Mouse (Mus musculus): Measurements from ENCODE around the gene Cby3.
"Not testable (repeated sequence)": the region's sequence is repeated elsewhere in the genome, so short reads cannot be mapped to it uniquely, and the experiment has no call there.

Cby3 gene

DNA sequence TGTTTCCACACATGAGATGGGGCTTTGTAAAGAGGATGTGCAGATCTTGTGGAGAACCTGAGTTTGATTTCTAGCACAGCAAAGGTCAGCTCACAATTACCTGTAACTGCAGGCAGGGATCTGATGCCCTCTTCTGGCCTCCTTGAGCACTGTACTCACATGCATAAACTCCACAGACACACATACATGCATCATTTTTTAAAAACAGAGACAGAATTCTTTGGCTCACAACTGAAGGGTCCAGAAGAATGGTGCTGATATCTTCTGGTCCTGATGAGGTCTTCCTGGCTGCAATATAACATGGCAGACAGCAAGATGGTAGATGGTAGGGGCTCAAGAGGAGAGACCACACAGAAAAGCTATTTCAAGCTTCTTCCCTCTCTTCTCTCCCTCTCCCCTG, at the start of gene Cby3:
Gene Cby3 (plus strand): TSS at position 301 of the 400 bp plus-strand sequence.
- DNase-seq (ENCODE audit: low spot score): no peak

DNA sequence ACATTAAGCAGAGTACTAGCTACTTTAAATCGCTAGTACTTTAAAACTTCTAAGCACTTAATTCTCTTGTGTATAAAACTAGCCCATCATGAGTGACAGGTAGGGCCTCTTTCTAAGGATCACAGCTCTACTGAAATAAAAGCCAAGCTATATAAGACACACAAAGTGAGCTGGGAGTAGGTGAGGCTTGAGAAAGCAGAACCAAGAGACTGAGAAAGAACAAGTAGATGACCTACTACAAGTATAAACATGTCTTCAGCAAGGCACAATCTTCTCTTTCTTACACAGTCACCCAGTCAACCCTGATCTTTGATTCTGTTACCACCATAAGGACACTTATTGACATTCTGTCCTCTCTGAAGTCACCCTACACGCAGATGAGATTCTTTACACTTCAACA, 41.5 kb upstream of the Cby3 start:
- no peak for DNase-seq (ENCODE audit: low spot score)

DNA sequence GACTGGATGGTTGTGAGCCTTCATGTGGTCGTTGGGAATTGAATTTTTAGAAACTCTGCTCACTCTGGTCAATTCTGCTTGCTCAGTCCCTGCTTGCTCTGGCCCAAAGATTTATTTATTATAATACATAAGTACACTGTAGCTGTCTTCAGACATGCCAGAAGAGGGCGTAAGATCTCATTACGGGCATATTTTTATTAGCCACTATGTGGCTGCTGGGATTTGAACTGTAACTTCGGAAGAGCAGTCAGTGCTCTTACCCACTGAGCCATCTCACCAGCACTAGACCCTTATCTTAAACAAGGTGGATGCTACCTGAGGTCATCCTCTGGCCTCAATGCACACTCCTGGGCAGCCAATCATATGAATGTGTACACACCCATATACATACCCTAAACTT, 34.9 kb upstream of the Cby3 start:
- not testable (repeated sequence) for DNase-seq (ENCODE audit: low spot score)

DNA sequence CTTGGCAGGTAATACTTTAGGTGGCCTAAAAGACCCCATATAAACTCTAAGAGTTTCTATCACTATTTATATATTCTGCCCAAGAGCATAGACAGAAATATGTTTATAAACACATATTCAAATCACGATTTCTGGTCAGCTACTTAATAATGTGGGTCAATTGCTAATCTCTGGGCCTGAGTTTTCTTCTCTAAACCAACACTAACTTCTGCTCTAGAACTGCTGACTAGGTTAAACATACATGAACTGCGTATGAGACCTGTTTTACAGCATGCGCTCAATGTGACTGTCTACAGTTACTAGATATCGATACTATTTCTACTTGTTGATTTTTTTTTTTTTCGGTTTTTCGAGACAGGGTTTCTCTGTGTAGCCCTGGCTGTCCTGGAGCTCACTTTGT, 33.0 kb upstream of the Cby3 start:
- DNase-seq (ENCODE audit: low spot score): no peak

DNA sequence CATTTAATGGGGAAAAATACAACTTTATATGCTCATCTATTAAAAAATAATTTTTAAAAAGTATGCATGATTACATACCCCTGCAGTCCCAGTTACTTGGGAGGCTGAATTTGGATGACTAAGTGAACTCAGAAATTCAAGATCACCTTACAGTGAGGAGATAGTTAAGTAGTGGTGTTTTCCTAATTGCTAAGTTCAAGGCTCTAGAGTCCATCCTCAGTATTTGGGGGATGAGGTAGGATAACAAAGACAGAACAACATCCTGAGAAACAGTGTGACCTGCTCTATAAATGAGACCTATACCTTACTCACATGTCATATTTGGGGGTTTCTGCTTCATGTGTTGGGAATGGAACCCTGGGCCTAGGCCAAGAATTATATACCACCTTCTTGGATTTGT, 31.9 kb upstream of the Cby3 start:
- DNase-seq (ENCODE audit: low spot score): no peak

DNA sequence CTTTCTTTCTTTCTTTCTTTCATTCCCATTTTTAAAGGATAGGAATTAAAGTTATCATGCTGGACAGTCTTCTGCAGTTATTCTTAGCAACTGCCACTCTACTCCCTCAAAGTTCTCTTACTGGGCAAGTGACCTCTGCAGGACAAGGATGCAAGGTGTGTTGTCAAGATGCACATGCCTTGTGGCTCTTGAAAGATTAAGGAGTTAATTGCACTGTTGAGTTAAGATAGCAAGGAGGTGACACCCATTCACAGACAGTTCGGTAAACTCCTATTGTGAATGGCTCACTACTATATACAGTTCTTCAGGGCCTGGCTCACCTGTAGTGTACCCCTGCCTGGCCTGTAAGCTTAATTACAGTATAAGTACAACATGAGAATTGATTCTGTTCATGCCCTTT, 30.4 kb upstream of the Cby3 start:
- no peak for DNase-seq (ENCODE audit: low spot score)

DNA sequence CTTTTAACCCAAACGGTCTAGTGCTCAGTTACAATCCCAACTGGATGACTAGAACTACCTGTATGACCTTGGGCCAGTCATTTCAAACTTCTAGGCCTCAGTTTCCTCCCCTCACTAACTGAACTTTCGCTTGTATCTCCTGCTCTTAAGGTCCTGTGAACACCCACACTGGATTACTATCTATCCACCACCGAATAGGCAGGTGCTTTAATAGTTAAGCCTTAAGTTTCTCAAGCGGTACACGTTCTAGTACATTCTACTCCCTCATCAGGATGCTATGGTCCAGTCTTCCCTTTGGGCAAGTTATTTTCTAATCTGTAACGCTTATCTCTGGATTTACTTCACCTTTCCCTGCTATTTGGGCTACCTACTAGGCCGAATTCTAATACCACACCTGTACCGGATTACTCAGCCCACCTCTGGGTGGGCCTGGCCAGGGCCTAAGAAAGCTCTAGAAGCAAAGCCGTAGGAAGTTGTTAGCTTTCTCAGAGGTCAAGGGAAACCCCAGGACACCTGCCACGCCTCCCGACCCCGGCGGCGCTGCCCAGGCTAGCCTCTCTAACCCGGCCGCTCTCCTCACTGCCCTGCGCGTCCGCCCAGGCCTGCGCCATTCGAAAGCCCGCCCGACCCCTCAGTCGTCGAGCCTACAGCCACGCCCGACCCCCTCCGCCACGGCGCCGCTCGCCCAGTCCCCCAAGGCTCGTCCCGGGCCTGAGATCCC, 29.4 kb upstream of the Cby3 start:
- no peak for DNase-seq (ENCODE audit: low spot score)

DNA sequence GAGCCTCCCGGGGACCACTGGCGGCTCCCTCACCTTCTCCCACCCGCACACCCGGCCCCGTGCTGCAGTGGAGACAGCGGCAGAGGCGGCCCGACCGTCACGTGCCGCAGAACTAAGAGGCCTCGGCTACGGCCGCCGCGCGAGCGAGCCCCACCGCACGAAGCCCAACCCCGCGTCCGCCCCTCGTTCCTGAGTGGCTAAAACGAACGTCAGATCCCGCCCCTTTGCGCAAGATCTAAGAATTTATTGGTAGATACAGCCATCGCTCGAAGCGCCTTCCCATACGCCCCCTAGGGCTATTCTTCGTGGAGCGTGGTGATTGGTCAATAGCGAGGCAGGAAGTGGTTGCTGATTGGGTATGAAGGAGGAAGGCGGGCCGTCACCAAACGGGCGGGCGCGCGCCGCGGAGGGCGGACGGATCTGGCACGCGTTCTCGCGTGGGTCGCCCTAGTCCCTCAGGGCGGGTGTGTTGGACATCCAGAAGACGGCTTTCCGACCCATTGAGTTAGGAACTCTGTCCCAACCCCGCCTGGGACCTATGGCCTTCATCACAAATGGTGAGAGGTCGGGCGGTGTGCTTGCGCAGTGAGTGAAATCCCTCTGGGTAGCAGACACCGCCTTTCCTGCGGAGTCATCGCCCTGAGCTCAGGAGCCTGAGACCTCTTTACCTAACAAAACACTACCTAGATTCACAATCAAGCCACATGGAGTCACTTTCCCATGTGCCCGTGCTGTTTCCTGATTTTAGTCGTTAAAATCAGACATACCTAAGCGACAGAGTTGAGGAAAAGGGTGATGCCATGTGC, 28.6 kb upstream of the Cby3 start, which contains the start of gene Canx:
Gene Canx (minus strand): TSS at position 178 of the 806 bp plus-strand sequence.
- peak; percentile 99 for DNase-seq (ENCODE audit: low spot score)

DNA sequence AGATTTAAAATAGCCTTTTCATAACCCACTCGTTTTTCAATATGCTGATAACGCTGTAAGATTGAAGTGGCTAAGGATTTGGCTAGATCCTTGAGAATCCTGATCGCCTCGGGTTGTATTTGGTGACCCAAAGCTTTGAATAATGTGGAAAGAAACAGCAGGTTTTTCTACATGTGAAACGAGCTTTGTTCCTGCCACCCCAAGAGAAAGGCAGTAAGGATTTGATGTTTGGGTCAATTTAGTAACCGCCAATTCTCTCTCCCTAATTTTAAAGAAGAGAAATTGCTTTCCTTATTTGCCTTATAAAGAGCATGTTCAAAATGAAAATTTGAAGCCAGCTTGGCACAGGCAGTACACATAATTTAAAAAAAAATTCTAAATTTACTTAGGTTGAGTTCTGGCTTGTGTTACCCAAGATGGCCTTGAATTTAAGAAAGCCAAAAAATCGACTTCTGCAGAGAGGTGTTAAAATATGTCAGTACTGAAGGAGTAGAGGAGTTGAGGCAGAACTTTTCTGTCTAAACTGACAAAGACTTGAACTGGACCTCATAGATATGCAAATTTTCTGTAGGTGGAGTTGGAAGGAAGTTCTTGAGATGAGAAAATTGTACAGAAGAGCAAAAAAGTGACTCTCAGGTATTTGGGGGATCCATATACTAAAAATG, 27.8 kb upstream of the Cby3 start:
- no peak for DNase-seq (ENCODE audit: low spot score)

DNA sequence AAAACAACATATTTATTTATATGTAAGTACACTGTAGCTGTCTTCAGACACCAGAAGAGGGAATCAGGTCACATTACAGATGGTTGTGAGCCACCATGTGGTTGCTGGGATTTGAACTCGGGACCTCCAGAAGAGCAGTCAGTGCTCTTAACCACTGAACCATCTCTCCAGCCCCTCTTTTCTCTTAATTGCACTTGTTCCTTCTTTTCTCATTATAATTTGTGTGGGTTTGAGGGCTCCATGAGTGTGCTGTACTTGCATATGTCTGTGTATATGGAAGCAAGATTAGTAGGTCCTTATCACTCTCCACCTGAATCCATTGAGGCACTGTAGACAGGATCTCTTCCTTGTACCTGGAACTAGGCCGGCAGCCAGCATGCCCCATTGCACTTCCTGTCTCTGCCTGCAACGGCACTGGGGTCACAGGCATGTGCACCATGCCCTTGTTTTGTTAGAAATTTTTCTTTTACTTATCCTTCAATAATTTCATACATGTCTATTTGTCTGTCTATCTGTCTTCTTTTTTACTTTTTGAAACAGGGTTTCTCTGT, 26.1 kb upstream of the Cby3 start:
- DNase-seq (ENCODE audit: low spot score): no peak

DNA sequence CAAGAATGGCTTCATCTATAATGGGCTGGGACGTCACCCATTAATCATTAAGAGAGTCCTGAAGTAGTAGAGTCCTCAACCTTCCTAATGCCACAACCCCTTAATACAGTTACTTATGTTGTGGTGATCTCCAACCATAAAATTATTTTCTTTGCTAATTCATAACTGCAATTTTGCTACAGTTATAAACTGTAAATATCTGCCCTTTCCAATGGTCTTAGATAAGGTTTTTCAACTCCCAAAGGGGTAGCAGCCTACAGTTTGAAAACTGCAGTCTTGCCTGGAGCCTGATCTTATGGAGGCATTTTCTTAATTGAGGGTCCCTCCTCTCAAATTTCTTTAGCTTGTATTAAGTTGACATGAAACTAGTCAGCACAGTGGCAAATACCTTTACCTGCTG, 24.9 kb upstream of the Cby3 start:
- DNase-seq (ENCODE audit: low spot score): no peak

DNA sequence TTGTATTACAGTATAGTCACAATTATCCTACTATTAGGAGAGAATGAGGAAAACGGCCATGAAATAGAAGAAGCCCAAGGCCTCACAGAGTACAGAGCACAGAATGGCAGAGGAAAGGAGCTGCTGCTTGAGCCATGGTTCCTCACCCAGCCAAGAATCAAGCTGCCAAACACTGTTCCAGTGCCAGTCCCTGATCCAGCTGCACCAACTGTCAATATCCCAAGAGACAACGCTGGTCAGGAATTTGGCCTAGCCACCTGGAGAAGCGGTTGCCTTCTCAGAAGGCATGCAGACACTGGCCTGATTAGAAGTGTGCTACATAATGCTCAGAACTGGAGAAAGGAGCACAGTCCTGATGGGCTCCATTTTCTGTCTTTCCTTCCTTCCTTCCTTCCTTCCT, 21.1 kb upstream of the Cby3 start:
- DNase-seq (ENCODE audit: low spot score): no peak

DNA sequence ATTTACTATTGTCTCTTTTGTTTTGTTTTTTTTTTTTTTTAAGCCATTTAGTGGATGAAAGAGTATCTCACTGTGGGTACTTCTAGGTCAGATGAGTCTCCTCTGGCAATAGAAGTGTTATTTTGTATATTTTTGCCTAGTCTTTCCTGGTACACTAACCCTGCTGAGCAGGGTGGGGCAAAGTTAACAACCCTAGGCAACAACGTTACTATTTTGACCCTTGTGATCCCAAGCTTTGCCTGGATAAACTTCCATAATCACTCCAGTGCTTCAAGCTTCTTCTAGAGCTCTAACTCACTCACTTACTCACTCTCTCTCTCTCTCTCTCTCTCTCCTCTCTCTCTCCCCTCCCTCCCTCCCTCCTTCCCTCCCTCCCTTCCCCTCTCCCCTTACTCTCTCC, 18.1 kb upstream of the Cby3 start:
- DNase-seq (ENCODE audit: low spot score): no peak

DNA sequence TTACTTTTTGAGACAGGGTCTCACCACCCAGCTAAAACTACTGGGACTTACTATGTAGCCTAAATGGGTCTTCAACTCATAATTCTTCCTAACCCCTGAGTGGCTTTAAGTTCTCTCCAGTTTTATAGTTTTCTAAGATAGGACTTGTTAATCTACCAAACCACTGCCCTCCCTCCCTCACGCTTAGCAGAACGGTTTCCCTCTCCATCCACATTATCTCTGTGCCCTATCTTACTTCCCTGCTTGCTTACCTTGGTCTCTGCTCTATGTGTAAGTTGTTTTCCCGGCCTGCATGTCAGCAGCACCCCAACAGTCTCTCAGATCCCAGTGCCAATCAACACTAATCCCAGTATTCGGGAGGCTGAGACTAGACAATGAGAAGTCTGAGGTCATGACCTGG, 17.4 kb upstream of the Cby3 start:
- DNase-seq (ENCODE audit: low spot score): no peak

DNA sequence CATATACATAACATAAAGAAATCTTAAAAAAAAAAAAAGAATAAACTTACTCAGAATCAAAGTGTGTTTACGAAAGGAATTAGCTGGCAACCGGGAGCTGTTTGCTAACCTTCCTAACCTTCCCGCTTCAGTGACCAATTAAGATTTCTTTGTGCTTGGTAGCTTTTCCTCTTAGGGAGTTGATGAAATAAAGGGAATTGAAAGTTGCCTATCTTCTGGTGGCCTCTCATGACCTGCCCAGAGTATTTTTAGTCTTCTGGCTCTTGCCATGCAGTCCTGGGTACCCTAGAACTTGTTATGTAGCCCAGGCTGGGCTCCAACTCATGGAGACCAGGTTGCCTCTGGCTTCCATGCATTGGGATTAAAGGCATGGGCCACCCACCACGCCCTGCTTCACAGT, 8.8 kb upstream of the Cby3 start:
- no peak for DNase-seq (ENCODE audit: low spot score)

DNA sequence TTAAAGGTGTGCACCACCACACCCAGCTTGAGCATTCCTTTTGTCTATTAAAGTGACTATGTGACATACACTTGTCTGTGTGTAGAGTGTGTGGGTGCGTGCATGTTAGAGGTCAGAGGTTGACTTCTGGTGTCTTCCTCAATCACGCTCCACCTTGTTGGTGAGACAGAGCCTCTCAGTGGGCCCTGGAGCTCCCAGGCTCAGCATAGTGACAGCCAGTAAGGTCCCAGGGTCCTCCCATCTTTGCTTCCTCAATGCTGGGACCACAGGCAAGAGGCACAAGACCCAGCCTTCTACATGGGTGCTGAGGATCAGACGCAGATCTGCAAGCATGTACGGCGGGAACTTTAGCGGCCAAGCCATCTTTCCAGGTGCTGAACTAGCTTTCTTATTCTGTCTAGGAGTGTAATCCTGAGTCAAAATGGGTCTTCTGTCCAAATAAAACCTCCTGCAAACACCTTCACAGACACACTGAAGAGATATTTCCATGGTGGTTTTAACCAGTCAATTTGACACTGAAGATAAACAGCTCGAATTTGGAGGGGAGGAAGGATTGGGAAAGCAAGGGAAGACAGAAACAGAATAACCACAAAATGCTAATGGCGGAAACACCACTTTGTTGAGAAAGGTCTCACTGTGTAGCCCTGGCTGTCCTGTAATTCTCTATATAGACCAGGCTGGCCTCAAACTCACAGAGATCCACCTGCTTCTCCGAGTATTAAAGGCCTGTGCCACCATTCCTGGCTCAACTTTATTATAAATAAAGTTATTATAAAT, 7.8 kb upstream of the Cby3 start:
- no peak for DNase-seq (ENCODE audit: low spot score)

DNA sequence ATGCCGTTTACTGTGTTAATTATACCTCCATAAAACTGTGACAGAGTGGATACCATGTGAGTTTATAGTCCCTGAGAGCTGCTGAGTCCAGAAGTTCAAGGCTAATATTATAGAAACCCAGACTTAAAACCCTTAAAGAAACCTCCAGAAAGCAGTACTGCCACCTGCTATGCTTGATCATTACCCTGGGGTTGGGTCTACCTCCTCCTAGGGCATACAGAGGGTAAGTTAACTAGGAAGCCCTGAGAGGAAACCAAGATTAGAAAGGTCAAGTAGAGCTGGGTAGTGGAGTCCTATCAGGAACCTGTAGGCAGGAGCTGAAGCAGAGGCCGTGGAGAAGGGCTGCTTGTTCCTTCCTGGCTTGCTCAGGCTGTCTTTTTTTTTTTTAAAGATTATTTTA, 2.1 kb upstream of the Cby3 start:
- DNase-seq (ENCODE audit: low spot score): no peak

DNA sequence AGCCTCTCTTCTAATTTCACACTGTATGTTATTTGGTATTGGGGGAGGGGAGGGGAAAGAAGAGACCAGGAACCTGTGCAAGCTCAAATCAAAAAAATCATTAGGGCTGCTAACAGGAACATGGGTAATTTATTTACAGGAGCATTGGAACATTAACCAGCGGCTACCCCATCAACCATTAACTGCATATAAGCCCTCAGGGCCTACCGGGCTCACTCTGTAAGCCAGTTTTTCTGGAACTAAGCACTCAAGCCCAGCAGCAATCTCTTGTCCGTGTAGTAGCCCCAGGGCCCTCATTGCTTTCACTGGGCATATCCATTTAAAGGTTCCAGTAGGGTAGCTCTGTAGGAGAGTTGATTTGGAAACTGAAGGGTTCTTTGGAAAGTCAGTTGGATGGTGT, 589 bp downstream of the Cby3 start:
- DNase-seq (ENCODE audit: low spot score): no peak

DNA sequence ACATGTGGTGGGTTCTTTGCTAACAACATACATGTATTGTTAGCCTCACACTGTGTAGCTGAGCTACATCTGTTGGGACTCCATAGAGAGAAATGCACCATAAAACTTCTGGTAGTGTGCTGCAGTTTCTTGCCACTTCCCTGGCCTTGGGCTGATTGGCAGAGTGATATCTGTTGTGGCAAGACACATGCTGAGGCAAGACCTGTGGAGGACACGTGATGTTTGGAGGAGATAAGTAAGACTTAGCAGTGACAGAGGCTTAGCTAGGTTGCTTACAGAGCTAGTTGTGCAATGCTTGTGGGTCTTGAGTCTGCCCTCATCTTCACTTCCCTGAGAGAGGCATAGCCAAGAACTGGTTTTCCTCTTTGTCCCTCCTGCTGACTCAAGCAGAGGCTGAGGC, 1.1 kb downstream of the Cby3 start:
- DNase-seq (ENCODE audit: low spot score): no peak

DNA sequence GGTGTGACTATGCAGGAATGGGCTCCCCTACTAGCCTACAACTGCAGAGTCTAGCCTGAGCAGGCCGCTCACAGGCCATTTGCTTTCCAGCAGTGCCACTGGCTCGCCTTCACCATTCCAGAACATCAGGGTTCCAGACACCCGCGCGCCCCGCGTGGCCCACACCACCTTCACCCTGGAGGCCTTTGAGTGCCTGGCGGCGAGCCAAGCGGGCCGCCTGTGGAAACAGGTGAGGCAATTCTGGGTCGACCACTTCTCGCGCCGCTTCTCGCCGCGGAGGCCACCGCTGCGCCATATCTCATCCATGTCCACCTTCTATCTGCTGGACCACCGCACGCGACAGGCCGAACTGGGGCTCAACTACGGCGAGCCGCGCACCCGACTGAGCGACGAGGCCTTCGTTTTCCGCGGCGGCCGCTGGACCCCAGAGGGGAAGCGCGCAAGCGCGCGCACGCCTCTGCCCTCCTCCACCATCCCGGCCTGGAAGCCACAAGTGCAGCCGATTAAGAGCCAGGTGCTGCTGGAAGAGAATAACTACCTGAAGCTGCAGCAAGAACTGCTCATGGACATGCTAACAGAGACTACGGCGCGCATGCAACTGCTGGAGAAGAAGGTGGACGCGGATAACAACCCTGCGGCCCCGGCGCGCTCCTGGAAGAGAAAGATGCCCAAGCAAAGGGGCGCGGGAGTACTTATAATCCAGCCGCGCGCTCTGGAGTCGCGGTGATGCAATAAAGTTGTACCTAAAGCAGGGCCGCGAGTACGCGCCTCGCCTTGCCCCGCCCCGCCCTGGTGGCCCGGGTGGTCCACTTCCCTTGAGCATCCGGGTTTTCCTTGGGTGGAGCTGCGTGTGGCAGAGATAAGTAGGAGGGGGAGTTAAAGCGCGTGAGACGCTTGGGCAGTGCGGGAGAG, 4.9 kb downstream of the Cby3 start:
- DNase-seq (ENCODE audit: low spot score): no peak

DNA sequence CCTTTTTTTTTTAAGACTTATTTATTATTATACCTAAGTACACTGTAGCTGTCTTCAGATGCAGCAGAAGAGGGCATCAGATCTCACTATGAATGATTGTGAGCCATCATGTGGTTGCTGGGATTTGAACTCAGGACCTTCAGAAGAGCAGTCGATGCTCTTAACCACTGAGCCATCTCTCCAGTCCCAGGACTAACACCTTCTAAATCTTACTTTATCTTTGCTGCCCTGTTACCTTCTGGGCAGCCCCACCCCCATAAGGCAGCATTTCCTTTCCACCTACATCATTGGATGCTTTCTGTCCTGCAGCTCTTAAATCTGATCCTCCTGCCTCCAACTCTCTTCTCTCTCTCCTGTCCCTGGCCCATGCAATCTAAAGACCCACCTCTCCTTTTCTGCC, 7.0 kb downstream of the Cby3 start:
- DNase-seq (ENCODE audit: low spot score): not testable (repeated sequence)
